Mouse (Mus musculus) MEL (cell line): Measurements from ENCODE around the gene Rprd1b.

Experiments used
- CTCF ChIP-seq, 3 experiments: IDR thresholded peaks in 2 of 3; conservative IDR thresholded peaks in 1 of 3; 2 replicates each; pipeline ENCODE4 v1.5.1; 2011 to 2012; ENCODE audit warnings: low read length in 3 of 3, low read depth in 2 of 3, mild to moderate bottlenecking in 2 of 3, improper control_type of control experiment in 1 of 3, inconsistent platforms in 1 of 3, mixed read lengths in 1 of 3, moderate library complexity in 1 of 3; ENCODE audit not compliant: control insufficient read depth in 1 of 3, insufficient read depth in 1 of 3, poor library complexity in 1 of 3, severe bottlenecking in 1 of 3
- E2F4 ChIP-seq: IDR thresholded peaks from 2 replicates; pipeline ENCODE4 v1.6.1; 2011; ENCODE audit warnings: low read depth, low read length, improper control_type of control experiment, borderline replicate concordance
- ELF1 ChIP-seq: IDR thresholded peaks from 2 replicates; pipeline ENCODE4 v1.6.1; 2014; ENCODE audit warnings: low read depth, mild to moderate bottlenecking, inconsistent platforms, low read length, improper control_type of control experiment, moderate library complexity
- EP300 ChIP-seq, 2 experiments: IDR thresholded peaks; 2 replicates each; pipeline ENCODE4 v1.6.1; 2011; ENCODE audit warnings: improper control_type of control experiment in 2 of 2, low read length in 2 of 2, low read depth in 1 of 2, mild to moderate bottlenecking in 1 of 2
- POLR2A ChIP-seq, 2 experiments: IDR thresholded peaks; 2 replicates each; pipeline ENCODE4 v1.6.1; 2011 to 2012; ENCODE audit warnings: low read length in 2 of 2, mild to moderate bottlenecking in 2 of 2, control low read depth in 1 of 2, improper control_type of control experiment in 1 of 2, low read depth in 1 of 2, moderate library complexity in 1 of 2; ENCODE audit not compliant: control insufficient read depth in 1 of 2, insufficient read depth in 1 of 2, poor library complexity in 1 of 2
- SMC3 ChIP-seq: IDR thresholded peaks from 2 replicates; pipeline ENCODE4 v1.6.1; 2011; ENCODE audit warnings: low read depth, low read length, improper control_type of control experiment
- TBP ChIP-seq: IDR thresholded peaks from 2 replicates; pipeline ENCODE4 v1.8.0; 2011; ENCODE audit warnings: low read depth, low read length, improper control_type of control experiment
- ZKSCAN1 ChIP-seq: IDR thresholded peaks from 2 replicates; pipeline ENCODE4 v1.6.1; 2012; ENCODE audit warnings: low read depth, mild to moderate bottlenecking, inconsistent platforms, low read length, improper control_type of control experiment, moderate library complexity
- ZNF384 ChIP-seq: IDR thresholded peaks from 2 replicates; pipeline ENCODE4 v1.6.1; 2012; ENCODE audit warnings: low read depth, mild to moderate bottlenecking, inconsistent platforms, low read length, improper control_type of control experiment

GRCm38 (mm10) chr2:158161761-158162160 lies 133.5 kb downstream of the Rprd1b start:
- no peak for TF ChIP-seq POLR2A (IDR thresholded peaks at IDR 0.05; ENCODE audit: control insufficient read depth in 1 of 2, insufficient read depth in 1 of 2, low read depth in 1 of 2, low read length in 2 of 2, poor library complexity in 1 of 2)
- TF ChIP-seq ZKSCAN1, result no peak
- no peak for TF ChIP-seq CTCF (IDR thresholded peaks at IDR 0.05 in 2 of 3, conservative IDR thresholded peaks at IDR 0.05 in 1 of 3; ENCODE audit: control insufficient read depth in 1 of 3, insufficient read depth in 1 of 3, low read depth in 2 of 3, low read length in 3 of 3, poor library complexity in 1 of 3, severe bottlenecking in 1 of 3)
- TF ChIP-seq ELF1, result no peak
- TF ChIP-seq ZNF384, result no peak
- TF ChIP-seq SMC3, result no peak
- TF ChIP-seq E2F4, result no peak
- no peak for TF ChIP-seq TBP
- no peak for TF ChIP-seq EP300 (IDR thresholded peaks at IDR 0.05; ENCODE audit: low read depth in 1 of 2, low read length in 2 of 2)
